Mouse (Mus musculus) CH12.LX (cell line): ENCODE results near the gene Fermt3.

Source experiments
- CTCF ChIP-seq, 2 experiments: IDR thresholded peaks in 1 of 2; conservative IDR thresholded peaks in 1 of 2; 2 replicates each; pipeline ENCODE4 v1.5.1; 2011 to 2012; ENCODE audit warnings: low read depth in 2 of 2, low read length in 2 of 2, improper control_type of control experiment in 1 of 2, inconsistent platforms in 1 of 2, mild to moderate bottlenecking in 1 of 2, moderate library complexity in 1 of 2
- MYC ChIP-seq: IDR thresholded peaks from 2 replicates; pipeline ENCODE4 v1.6.1; 2011; ENCODE audit warnings: low read depth, mild to moderate bottlenecking, improper control_type of control experiment, low read length
- NELFE ChIP-seq: IDR thresholded peaks from 2 replicates; pipeline ENCODE4 v1.6.1; 2011; ENCODE audit warnings: low read depth, low read length, improper control_type of control experiment
- POLR2A ChIP-seq: IDR thresholded peaks from 2 replicates; pipeline ENCODE4 v1.6.1; 2011; ENCODE audit warnings: low read depth, mild to moderate bottlenecking, improper control_type of control experiment, low read length
- SIN3A ChIP-seq: IDR thresholded peaks from 2 replicates; pipeline ENCODE4 v1.6.1; 2012; ENCODE audit warnings: low read length, improper control_type of control experiment, inconsistent platforms
- SMC3 ChIP-seq: IDR thresholded peaks from 2 replicates; pipeline ENCODE4 v1.6.1; 2011; ENCODE audit warnings: low read depth, low read length, improper control_type of control experiment
- ZC3H11A ChIP-seq: IDR thresholded peaks from 2 replicates; pipeline ENCODE4 v1.6.1; 2012; ENCODE audit warnings: low read depth, mild to moderate bottlenecking, inconsistent platforms, low read length, improper control_type of control experiment

DNA sequence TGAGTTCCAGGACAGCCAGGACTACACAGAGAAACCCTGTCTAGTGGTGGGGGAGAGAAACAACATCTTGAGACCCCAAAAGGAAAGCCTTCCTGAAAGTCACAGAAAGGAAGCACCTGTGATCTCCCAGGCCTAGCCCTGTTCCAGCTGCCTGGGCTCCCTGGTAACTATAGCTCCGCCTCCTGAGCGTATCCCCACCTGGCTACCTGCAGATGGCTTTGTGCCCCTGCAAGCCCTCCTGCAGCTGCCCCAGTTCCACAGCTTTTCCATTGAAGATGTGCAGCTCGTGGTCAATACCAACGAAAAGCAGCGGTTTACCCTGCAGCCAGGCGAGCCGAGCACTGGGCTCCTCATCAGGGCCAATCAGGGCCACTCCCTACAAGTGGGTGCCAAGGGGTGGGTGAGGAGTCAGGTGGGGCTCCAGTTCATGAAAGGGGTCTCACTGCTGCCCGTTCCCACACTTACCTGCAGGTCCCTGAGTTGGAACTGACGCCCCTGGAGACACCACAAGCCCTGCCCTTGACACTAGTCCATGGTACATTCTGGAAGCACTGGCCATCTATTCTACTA lies 21.5 kb downstream of the Fermt3 start:
- TF ChIP-seq CTCF (conservative IDR thresholded peaks at IDR 0.05 in 1 of 2, IDR thresholded peaks at IDR 0.05 in 1 of 2; ENCODE audit: low read depth in 2 of 2, low read length in 2 of 2) (no peak), POLR2A (no peak), ZC3H11A (no peak), NELFE (no peak), SMC3 (no peak), SIN3A (no peak), MYC (no peak)
